Mouse (Mus musculus): ENCODE data around the gene Sympk. TPM values are rescaled to one million over a fixed set of nuclear protein-coding genes. Genes with fewer than 3 reads are reported as not detected.
A peak's percentile ranks its signal among the peaks of the same experiment; 100 is the strongest.

Gene Sympk
- polyA plus RNA-seq, 1 experiment from 2014 or later = 23.5 TPM

DNA sequence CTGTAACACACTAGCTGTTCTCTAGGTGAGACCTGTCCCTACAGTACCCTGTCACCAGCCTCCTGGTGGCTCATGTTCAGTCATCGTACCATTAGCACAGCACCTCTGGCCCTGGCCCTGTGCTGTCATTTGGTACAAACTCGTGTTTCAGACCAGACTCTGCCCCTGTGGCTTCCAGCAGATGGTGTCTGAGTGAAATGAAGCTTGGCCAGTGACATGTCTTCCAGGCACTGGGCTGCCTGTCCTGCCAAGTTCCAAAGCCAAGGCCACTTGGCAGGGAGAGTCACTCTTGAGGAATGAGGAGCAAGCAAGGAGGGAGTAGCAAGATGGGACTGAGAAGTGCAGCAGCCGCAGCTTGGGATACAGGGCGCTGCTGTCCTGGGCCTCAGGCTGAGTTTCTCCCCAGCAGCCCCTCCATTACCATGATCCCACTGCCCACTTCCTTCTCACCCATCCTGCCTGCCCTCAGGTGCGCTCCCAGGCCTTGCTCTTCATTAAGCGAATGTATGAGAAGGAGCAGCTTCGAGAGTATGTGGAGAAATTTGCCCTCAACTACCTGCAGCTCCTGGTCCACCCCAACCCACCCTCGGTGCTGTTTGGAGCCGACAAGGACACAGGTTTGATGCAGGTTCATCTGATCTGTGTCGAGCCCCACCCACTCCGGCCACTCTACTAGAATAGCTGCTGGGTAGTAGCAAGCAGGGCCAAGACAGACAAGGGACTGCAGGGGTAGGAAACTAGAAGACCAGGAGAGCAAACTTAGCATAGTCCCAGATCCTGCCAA, 22.3 kb downstream of the Sympk start:
- Histone ChIP-seq H3K4me3 (ENCODE audit: low read length) (no peak overlapping the region), H3K4me2 (ENCODE audit: low read depth, low read length) (no peak overlapping the region), H3K36me3 (ENCODE audit: control insufficient read depth, insufficient read depth, low read length) (peaks cover 54% of the 10 kb centered on the region), H3K27me3 (replicated peaks; ENCODE audit: control insufficient read depth, insufficient read depth, low read length) (no peaks in the 10 kb centered on the region), H3K9ac (ENCODE audit: low read depth, low read length) (no peak overlapping the region), H3K9me3 (ENCODE audit: control insufficient read depth, low read length) (no peaks in the 10 kb centered on the region), H3K27ac (ENCODE audit: low read length) (no peak overlapping the region), H3K4me1 (ENCODE audit: control insufficient read depth, insufficient read depth, low read length) (no peaks in the 10 kb centered on the region)
- WGBS = 89% methylated on average over 11 of the region's 11 CpGs
- ATAC-seq = no peak

DNA sequence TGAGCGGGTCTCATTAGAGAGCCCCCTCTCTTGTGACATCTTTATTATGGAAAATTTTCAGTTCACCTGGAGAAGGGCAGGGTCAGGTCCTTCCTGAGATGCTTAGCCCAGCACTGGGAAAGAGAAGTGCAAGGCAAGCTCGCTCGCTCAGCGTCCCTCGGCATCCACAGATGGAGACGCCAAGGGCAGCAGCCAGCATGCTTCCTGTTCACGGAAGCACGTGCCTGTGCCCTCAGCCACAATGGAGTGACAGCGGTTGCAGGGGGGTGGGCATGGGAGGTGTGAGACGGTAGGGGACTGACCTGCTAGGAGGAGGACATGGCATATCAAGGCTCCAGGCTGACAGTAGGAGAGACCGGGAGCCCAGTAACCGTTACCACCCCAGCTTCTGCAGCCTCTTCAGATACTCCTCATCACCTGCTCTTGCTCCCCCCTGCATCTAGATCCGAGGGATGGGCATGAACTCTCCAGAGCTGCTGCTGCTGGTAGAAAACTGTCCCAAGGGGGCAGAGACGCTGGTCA, 23.9 kb downstream of the Sympk start:
- H3K36me3 ChIP-seq (ENCODE audit: control insufficient read depth, insufficient read depth, low read length) = peaks cover 44% of the 10 kb centered on the region
- H3K9ac ChIP-seq (ENCODE audit: low read depth, low read length) = no peak overlapping the region
- no peak overlapping the region for H3K4me3 ChIP-seq (ENCODE audit: low read length)
- no peaks in the 10 kb centered on the region for H3K27me3 ChIP-seq (replicated peaks; ENCODE audit: control insufficient read depth, insufficient read depth, low read length)
- no peaks in the 10 kb centered on the region for H3K4me1 ChIP-seq (ENCODE audit: control insufficient read depth, insufficient read depth, low read length)
- WGBS = 85% methylated on average over 14 of the region's 14 CpGs
- ATAC-seq = no peak
- no peak overlapping the region for H3K4me2 ChIP-seq (ENCODE audit: low read depth, low read length)
- H3K9me3 ChIP-seq (ENCODE audit: control insufficient read depth, low read length) = no peaks in the 10 kb centered on the region
- no peak overlapping the region for H3K27ac ChIP-seq (ENCODE audit: low read length)

DNA sequence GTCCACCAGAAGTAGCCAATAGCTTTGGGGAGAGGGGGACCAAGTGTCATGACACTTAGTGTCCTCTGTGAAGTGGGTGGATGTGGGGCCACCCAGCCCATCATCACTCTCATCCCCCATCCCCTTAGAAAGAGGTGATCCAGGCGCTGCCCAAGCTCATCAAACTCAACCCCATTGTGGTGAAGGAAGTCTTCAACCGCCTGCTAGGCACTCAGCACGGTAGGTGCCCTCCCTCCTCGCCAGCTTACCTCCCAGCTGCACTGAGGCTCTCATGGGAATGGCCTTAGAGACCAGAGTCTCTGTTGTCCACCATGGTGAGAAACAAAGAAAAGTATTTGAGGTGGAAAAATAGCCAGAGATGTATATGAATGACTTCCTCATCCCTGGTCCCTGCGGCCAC, 25.1 kb downstream of the Sympk start:
- Histone ChIP-seq H3K4me2 (ENCODE audit: low read depth, low read length) (no peak overlapping the region), H3K36me3 (ENCODE audit: control insufficient read depth, insufficient read depth, low read length) (peaks cover 40% of the 10 kb centered on the region), H3K9ac (ENCODE audit: low read depth, low read length) (no peak overlapping the region), H3K27ac (ENCODE audit: low read length) (no peak overlapping the region), H3K4me1 (ENCODE audit: control insufficient read depth, insufficient read depth, low read length) (0 out of 2 replicates have a peak, but pooled peaks cover 4% of the 10 kb centered on the region), H3K27me3 (replicated peaks; ENCODE audit: control insufficient read depth, insufficient read depth, low read length) (no peaks in the 10 kb centered on the region), H3K9me3 (ENCODE audit: control insufficient read depth, low read length) (no peaks in the 10 kb centered on the region), H3K4me3 (ENCODE audit: low read length) (no peak overlapping the region)
- ATAC-seq = no peak
- 86% methylated on average over 5 of the region's 5 CpGs for WGBS

DNA sequence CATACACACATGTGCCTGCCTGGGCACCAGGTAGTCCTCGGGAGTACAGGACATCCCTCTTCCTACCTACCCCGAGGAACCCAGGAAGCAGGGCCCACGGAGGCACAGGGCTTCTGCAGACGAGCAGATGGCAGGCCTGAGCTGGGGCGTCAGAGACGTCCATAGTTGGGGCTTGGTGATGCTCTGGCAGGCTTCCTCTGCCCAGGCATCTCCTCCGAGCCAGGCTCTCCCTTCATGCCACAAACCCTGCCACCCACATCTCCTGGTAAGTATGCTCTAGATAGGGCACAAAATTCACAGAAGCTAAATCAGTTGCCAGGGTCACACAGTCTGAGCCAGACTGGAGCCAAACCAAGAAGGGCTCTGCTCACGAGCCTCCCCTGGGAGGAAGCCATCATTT, 26.0 kb downstream of the Sympk start:
- Histone ChIP-seq H3K36me3 (ENCODE audit: control insufficient read depth, insufficient read depth, low read length) (peaks cover 34% of the 10 kb centered on the region), H3K4me3 (ENCODE audit: low read length) (no peak overlapping the region), H3K4me2 (ENCODE audit: low read depth, low read length) (no peak overlapping the region), H3K9ac (ENCODE audit: low read depth, low read length) (no peak overlapping the region), H3K27me3 (replicated peaks; ENCODE audit: control insufficient read depth, insufficient read depth, low read length) (no peaks in the 10 kb centered on the region), H3K27ac (ENCODE audit: low read length) (no peak overlapping the region), H3K4me1 (ENCODE audit: control insufficient read depth, insufficient read depth, low read length) (peaks cover 9% of the 10 kb centered on the region; the same call in 1 of the 2 replicates), H3K9me3 (ENCODE audit: control insufficient read depth, low read length) (no peaks in the 10 kb centered on the region)
- WGBS = 83% methylated on average over 8 of the region's 8 CpGs
- no peak for ATAC-seq

DNA sequence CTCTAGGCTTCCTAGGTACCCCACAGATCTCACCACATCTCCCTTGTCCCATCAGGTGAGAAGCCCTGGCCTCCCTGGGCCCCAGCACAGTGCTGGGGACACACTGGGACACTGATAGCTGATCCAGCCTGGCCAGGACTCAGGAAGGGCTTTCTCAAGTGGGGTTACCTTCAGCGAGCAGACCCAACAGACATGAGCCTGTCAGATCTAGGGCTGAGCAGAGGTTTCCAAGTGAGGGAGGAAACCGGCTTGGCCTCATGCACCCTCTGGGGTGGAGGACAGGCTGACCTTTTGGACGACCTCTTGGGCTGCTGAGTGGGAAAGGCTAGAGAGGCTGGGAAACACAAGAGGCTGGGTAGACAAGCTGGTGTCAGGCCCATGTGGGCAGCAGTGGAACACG, 27.0 kb downstream of the Sympk start:
- Histone ChIP-seq H3K4me2 (ENCODE audit: low read depth, low read length) (no peak overlapping the region), H3K36me3 (ENCODE audit: control insufficient read depth, insufficient read depth, low read length) (peaks cover 25% of the 10 kb centered on the region), H3K27ac (ENCODE audit: low read length) (no peak overlapping the region), H3K27me3 (replicated peaks; ENCODE audit: control insufficient read depth, insufficient read depth, low read length) (no peaks in the 10 kb centered on the region), H3K9ac (ENCODE audit: low read depth, low read length) (no peak overlapping the region), H3K4me3 (ENCODE audit: low read length) (no peak overlapping the region), H3K9me3 (ENCODE audit: control insufficient read depth, low read length) (no peaks in the 10 kb centered on the region), H3K4me1 (ENCODE audit: control insufficient read depth, insufficient read depth, low read length) (peaks cover 9% of the 10 kb centered on the region; the same call in 1 of the 2 replicates)
- WGBS = 77% methylated on average over 4 of the region's 4 CpGs
- no peak for ATAC-seq

DNA sequence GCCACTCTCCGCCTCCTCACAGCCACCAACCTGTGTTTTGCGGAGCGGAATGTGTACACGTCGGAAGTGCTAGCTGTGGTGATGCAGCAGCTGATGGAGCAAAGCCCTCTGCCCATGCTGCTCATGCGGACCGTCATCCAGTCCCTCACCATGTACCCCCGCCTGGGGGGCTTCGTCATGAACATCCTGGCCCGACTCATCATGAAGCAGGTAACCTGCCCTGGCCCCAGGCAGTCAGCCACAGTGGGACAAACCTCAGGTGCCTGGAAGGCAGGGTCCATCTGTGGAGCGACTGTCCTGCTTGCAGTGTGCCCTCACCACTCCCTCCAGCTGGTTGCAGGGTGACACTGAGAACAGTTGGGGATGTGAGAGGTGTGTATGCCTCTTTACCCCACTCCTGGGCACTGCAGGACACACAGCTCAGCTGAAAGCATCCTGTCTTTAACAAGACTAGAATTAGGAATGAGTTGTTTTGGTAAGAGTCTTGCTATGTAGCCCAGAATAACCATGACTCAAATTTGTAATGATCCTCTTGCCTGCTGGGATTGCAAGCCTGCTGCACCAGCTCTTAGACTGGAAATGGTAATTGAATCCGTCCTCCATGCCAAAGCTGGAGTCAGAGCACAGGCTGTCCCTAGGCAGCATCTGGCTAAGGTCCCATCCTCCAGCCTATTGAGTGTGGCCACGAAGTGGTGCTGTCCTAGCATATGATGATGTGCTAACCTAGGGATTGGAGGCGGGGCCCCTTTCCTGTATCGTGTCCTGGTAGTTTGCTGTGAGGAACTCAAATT, 28.4 kb downstream of the Sympk start:
- Histone ChIP-seq H3K4me3 (ENCODE audit: low read length) (no peak overlapping the region), H3K27ac (ENCODE audit: low read length) (no peak overlapping the region), H3K9ac (ENCODE audit: low read depth, low read length) (no peak overlapping the region), H3K36me3 (ENCODE audit: control insufficient read depth, insufficient read depth, low read length) (peaks cover 20% of the 10 kb centered on the region), H3K4me1 (ENCODE audit: control insufficient read depth, insufficient read depth, low read length) (peaks cover 9% of the 10 kb centered on the region; the same call in 1 of the 2 replicates), H3K4me2 (ENCODE audit: low read depth, low read length) (no peak overlapping the region), H3K9me3 (ENCODE audit: control insufficient read depth, low read length) (no peaks in the 10 kb centered on the region), H3K27me3 (replicated peaks; ENCODE audit: control insufficient read depth, insufficient read depth, low read length) (no peaks in the 10 kb centered on the region)
- 86% methylated on average over 15 of the region's 15 CpGs for WGBS
- ATAC-seq = no peak

DNA sequence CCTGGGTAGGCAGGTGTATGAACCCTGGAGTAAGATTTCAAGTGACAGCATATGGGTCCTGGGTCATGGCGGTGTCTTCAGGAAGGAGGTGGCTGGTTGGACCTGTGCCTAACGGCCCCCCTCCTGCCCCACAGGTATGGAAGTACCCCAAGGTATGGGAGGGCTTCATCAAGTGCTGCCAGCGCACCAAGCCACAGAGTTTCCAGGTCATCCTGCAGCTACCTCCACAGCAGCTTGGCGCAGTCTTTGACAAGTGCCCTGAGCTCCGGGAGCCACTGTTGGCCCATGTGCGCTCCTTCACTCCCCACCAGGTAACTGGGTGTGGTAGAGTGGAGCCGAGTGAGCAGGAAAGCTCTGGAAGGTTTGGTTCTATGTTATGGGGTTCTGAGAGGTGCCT, 29.0 kb downstream of the Sympk start:
- no peak overlapping the region for H3K9ac ChIP-seq (ENCODE audit: low read depth, low read length)
- 87% methylated on average over 7 of the region's 7 CpGs for WGBS
- H3K4me2 ChIP-seq (ENCODE audit: low read depth, low read length) = no peak overlapping the region
- no peak overlapping the region for H3K27ac ChIP-seq (ENCODE audit: low read length)
- H3K4me3 ChIP-seq (ENCODE audit: low read length) = no peak overlapping the region
- H3K36me3 ChIP-seq (ENCODE audit: control insufficient read depth, insufficient read depth, low read length) = peaks cover 16% of the 10 kb centered on the region
- H3K4me1 ChIP-seq (ENCODE audit: control insufficient read depth, insufficient read depth, low read length) = peaks cover 9% of the 10 kb centered on the region; the same call in 1 of the 2 replicates
- no peaks in the 10 kb centered on the region for H3K27me3 ChIP-seq (replicated peaks; ENCODE audit: control insufficient read depth, insufficient read depth, low read length)
- ATAC-seq = no peak
- no peaks in the 10 kb centered on the region for H3K9me3 ChIP-seq (ENCODE audit: control insufficient read depth, low read length)

DNA sequence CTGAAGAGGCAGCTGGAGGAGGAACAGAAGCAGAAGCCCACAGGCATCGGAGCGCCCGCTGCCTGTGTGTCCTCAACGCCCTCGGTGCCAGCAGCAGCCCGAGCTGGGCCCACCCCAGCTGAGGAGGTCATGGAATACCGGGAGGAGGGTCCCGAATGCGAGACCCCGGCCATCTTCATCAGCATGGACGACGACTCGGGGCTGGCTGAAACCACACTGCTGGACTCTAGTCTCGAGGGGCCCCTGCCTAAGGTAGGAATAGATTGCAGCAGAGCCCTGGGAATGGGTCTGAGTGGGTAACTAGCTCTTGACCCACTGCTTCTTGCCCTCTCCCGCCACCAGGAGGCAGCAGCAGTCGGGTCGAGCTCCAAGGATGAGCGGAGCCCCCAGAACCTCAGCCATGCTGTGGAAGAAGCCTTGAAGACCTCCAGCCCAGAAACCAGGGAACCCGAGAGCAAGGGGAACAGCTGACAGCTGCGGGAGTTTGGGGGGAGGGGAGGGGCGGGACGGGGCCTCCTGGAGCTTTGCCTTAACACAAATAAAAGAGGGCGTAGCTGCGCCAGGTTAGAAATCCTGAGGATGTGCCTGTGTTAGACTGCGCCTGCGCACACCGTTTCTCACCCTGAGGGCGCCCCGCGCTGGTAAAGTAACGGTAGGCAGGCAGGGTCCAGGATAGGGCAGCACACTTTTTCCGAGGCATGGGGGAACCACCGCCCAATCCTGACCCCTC, 30.0 kb downstream of the Sympk start, which contains the start of gene Rsph6a:
Rsph6a (plus strand) TSS at position 644 of the 730 bp plus-strand sequence.
- Histone ChIP-seq H3K27me3 (replicated peaks; ENCODE audit: control insufficient read depth, insufficient read depth, low read length) (no peaks in the 10 kb centered on the region), H3K9me3 (ENCODE audit: control insufficient read depth, low read length) (no peaks in the 10 kb centered on the region), H3K9ac (ENCODE audit: low read depth, low read length) (peak within 1 kb of the TSS; percentile 22; the same call in 1 of the 2 replicates), H3K4me3 (ENCODE audit: low read length) (no peak within 1 kb of the TSS), H3K4me1 (ENCODE audit: control insufficient read depth, insufficient read depth, low read length) (peaks cover 9% of the 10 kb centered on the region; the same call in 1 of the 2 replicates), H3K27ac (ENCODE audit: low read length) (no peak within 1 kb of the TSS), H3K36me3 (ENCODE audit: control insufficient read depth, insufficient read depth, low read length) (peaks cover 14% of the 10 kb centered on the region), H3K4me2 (ENCODE audit: low read depth, low read length) (peak within 1 kb of the TSS; percentile 24; the same call in 1 of the 2 replicates)
- ATAC-seq = peak; percentile 39; the same call in 1 of the 2 replicates
- 31% methylated on average over 33 of the region's 33 CpGs for WGBS

DNA sequence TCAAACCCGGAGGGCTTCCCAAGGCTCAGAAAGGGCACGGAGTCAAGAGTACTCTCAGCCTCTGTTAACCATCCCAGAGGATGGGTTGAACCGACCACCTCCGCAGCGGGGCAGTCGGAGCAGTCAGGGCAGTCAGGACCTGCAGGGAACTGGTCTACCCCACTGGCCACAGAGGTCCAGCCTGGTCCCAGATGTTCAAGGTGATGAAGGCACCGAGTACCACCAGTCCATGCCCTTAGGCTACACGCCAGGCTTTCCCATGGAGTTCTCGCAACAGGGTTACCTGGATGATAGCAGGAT, 30.6 kb downstream of the Sympk start:
- H3K4me3 ChIP-seq (ENCODE audit: low read length) = no peak overlapping the region
- peaks cover 9% of the 10 kb centered on the region; the same call in 1 of the 2 replicates for H3K4me1 ChIP-seq (ENCODE audit: control insufficient read depth, insufficient read depth, low read length)
- peak; percentile 23; the same call in 1 of the 2 replicates for ATAC-seq
- peaks cover 9% of the 10 kb centered on the region for H3K36me3 ChIP-seq (ENCODE audit: control insufficient read depth, insufficient read depth, low read length)
- peak overlapping the region; percentile 24; the same call in 1 of the 2 replicates for H3K4me2 ChIP-seq (ENCODE audit: low read depth, low read length)
- H3K9me3 ChIP-seq (ENCODE audit: control insufficient read depth, low read length) = no peaks in the 10 kb centered on the region
- no peak overlapping the region for H3K27ac ChIP-seq (ENCODE audit: low read length)
- WGBS = 73% methylated on average over 9 of the region's 9 CpGs
- H3K27me3 ChIP-seq (replicated peaks; ENCODE audit: control insufficient read depth, insufficient read depth, low read length) = no peaks in the 10 kb centered on the region
- H3K9ac ChIP-seq (ENCODE audit: low read depth, low read length) = 0 out of 2 replicates have a peak overlapping the region, but pooled peaks have one; percentile 22
